Mouse (Mus musculus) cerebellum, adult 9-11 months (tissue): ENCODE data around the gene Rab11fip3.
"Not testable (repeated sequence)": the region's sequence is repeated elsewhere in the genome, so short reads cannot be mapped to it uniquely, and the experiment has no call there.

Source experiments
- DNase-seq: peaks from one replicate; pipeline ENCODE4 v3.0.0; 2022

The Rab11fip3 gene

DNA sequence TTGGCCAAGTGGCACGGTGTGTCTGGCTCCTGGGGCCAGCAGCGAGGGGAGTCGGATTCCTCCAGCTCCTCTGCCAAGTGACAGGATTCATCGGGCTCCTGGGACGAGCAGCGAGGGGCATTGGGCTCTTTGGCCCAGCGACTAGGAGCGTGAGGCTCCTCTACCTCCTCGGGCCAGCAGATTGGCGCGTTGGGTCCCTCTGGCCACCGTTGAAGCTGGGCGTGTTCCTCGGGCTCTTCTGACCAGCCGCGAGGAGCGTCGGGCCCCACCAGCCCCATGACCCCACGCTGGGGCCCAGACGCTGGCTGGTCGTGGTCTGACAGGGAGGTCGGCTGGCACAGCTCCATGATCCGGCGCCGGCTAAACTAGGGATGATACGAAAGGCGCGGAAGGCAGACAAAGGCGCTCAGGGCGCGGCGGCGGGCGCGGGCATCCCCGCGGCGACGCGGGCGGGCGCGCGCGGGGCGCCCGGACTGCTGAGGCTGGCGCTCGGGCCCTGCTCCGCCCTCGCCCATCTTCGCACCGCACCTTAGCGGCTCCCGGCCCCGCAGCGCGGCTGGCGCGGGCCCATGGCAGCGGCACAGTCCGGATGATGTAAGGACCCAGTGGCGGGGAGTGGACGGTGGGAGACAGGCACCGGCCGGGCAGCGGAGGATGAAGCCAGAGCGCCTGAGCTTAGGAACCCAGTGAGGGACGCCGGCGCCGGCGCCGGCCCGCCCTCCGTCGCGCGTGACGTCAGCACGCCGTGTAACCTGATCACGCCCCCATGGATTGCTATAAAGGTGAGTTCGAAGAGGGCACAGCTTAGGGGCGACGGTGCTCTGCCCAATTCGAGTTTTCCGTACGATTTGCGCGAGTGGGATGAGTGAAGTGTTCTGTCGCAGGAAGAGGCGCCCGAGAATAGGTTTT, at the start of gene Rab11fip3:
Rab11fip3 (minus strand) TSS at position 725 of the 909 bp plus-strand sequence.
- peak; percentile 85 for DNase-seq

DNA sequence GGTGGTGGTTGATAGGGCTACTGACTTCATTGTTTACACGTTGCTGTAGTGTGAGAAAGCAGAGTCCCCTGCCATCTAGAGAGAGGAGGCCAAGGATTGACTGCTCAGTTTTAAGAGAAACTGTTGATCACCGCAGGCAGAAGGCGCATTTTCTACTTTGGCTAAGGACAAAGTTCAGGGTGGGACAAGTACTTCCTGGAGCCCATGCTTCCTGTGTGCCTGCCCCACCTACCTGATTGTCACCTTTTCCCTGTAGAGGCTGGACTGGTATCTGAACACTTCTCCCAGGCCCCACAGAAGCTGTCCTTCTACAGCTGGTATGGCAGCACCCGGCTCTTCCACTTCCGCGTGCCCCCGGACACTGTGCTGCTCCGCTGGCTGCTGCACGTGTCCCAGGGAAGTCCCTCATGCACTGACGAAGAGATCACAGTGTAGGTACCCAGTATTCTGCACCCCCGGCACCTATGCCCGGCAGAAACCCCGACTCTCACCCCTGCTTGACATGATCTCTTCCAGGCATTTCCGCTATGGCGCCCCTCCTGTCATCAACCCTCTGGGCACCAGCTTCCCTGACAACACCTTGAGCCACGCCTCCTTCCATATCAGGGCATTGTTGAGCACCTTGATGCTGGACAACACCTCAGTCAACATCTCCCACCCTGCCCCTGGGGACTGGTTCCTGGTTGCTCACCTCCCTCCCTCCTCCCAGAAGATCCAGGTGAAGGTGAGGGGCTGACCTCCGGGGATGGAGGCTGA, 47.3 kb upstream of the Rab11fip3 start:
- no peak for DNase-seq

DNA sequence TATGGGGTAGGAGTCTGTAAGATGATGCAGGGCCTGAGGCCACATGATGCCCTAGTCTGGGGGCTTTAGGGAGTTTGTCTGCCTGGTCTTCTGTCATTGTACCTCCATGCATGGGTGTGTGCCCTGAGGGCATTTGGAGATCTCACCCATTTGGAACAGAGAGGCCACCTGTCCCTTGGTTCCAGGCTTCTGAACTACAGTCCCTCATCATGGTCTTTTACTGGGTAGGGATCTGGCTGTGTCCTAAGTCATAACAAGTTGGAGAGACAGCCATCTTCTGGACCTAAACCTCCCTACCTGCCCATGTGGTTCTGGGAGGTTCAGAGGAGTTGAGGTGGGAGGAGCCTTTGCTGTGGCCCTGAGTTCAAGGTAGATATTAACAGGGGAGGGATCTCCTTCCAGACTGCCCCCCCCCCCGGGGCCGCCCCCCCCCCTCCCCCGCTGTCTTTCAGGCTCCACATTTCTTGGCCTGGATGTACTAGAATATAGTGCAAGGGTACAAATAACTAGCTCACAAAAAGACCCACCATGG, 46.7 kb upstream of the Rab11fip3 start:
- no peak for DNase-seq

DNA sequence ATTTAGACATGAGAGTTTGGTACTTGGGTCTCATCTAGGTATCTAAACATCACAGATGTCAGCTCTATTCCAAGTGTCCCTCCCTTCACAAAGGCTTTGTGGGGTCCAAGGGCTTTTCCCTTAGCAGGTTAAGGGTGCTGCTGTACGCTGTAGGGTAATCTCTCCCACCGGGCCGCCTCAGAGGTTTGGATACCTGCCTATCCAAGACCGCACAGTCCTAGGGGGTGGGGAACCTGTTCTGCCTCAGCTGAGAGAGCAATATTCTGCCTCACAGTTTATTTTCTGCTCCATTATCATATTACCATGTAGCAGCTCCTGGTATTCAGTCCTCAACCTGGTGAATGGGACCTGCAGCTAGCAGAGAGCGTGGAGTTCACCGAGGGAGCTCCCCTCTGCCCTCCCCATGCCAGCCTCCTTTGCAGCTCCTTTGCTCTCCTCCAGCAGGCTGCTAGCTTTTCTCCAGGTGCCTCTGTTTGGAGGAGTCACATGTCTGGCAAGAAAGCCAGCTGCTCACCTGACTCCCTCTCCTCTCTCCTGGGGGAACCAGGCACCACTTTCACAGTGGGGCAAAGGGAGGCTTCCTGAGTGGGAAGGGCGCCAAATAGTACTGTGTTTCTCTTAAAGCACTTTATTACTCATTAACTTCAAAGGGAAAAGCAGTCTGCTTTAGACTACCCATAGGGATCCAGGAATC, 46.0 kb upstream of the Rab11fip3 start:
- peak; percentile 43 for DNase-seq

DNA sequence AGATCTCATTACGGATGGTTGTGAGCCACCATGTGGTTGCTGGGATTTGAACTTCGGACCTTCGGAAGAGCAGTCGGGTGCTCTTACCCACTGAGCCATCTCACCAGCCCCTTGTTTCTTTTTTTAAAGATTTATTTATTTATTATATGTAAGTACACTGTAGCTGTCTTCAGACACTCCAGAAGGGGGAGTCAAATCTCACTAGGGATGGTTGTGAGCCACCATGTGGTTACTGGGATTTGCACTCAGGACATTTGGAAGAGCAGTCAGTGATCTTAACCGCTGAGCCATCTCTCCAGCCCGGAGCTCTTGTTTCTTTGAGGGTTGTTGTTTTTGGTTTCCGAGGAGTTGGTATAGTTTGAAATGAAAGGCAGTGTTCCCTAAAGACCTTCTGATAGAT, 45.1 kb upstream of the Rab11fip3 start:
- not testable (repeated sequence) for DNase-seq

DNA sequence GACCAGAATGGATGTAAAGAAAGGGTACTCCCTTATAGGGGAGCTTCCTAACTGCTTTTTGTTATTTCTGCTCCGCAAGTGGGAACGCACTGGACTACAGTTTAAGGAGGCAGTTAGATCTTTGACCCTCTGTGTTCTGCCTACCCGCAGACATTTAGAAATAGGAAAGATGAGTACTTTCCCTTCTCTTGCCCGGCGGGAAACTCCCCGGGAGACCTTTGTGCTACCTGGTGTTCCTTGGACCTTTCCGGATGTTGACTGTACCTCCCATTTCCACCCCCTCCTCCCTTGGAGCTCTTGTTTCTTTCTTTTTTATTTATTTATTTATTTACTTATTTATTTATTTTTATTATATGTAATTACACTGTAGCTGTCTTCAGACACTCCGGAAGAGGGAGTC, 44.7 kb upstream of the Rab11fip3 start:
- DNase-seq, result no peak

DNA sequence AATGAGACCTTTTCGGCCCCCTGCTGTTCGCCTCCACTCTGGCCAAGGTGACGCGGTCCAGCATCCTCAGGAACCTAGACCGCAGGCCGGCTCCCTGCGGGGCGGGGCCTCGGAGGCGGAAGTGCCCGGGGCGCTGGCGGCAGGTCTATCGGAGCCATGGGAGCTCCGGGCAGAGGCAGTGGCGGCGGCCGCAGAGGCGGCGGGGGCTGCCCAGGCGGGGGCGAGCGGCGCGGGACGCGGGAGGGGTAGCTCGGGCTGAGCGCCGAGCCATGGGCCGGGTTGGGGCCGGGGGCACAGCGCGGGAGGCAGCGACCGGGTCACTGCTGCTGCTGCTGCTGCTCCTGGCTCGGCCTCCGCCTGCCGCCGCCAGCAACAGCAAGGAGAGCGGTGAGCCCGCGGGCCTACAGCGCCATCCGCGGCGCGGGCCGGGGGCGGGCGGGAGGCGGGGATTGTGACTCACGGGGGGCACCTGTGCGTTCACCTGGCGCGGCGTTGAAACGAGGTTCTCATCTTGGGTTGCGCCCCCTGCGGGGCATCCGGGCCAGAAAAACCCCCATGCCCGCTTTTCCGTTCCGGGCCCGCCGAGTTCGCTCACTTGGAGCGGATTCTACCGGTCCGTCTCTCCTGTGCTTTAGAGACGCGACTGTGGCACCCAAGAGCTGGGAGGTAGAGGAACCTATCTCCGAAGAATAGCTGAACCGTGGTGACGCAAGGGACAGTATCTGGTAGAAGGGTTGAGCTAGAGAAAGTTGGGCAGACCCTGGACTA, 44.0 kb upstream of the Rab11fip3 start, which contains the start of gene Tmem8:
Tmem8 (plus strand) TSS at position 119 of the 768 bp plus-strand sequence.
- DNase-seq, result peak; percentile 87

DNA sequence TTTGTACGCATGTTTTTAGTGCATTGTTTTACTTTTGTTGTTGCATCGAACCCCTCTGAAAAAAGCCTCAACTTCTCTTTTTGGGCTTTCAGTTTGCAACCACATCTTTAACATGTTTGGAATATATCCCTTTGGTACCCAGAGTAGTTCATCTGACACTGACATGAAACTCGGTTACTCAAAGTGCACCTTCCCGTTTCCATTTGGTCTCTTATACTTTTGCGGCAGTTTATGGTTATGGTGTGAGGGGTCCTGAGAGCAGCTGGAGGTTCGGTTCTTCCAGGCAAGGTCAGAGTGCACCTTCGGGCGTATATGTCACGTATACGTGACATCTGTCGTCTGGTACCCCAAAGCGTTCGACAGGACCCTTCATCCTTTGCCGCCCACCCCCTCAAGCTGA, 43.4 kb upstream of the Rab11fip3 start:
- DNase-seq, result no peak

DNA sequence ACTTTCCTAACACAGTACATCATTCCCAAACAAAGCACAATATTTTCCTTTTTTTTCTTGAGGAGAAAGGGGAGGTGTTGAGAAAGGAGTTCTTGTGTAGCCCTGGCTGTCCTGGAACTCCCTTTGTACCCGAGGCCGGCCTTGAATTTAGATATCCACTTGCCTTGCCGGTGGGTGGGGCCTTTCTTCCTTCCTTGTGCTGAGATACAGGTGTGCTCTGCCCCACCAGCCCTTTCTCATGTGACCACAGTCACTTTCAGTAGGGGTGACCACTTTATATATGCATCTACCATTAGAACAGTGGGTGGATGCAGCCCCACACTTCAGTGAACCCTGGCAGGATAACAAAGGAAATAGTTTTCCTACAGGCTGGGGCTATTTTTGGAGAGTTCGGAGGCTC, 42.4 kb upstream of the Rab11fip3 start:
- DNase-seq, result no peak

DNA sequence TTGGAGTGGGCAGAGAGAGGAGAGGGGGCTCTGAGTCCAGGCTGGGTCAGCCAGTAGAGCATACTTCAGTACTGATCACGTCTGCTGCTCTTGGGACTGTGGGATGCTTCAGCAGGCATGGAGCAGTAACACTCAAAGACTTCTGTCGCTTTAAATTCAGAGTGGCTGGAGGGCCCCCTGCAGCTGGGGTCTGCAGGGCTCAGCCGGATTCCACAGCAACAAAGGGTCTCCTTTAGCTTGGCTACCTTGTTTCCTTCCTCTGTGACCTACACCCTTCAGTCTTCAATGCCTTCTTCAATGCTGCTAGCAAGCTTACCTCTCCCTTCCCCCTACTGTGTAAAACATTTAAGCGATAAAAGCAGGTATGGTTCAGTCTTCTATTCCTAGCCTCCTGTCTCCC, 41.7 kb upstream of the Rab11fip3 start:
- DNase-seq, result no peak

DNA sequence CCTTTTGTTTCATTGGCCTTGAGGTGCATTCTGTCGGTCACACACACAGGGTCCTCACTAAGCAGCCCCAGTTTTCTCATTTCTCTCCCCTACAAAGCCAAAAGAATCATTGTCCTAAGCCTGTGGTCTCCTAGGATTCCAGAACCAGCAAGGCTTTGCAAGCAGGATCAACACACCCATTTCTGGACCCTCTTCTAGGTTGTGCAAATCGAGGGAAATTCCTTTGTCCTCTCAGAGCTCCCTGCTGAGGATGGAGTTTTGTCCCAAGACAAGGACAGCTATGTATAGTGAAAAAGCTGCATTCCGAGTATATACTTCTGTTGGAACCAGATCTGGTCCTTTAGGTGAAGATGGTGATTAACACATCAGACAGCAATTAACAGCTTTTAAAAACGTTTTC, 40.8 kb upstream of the Rab11fip3 start:
- DNase-seq, result no peak

DNA sequence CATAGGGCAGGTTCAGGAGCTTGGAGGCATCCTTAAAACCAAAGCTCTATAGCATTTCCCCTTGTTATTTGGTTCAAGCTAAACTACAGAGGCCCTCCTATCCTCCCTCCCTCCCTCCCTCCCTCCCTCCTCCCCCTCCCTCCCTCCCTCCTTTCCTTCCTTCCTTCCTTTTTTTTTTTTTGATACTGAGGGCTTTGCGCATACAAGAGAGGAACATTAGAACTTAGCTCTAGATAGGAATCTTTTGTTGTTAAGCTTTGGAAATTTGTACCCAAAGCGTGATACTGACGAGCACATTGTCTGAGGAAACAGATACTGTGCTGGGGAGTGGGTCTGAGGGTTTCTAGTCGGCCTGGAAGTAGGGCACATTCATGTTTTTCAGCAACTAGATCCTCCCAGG, 36.3 kb upstream of the Rab11fip3 start:
- no peak for DNase-seq

DNA sequence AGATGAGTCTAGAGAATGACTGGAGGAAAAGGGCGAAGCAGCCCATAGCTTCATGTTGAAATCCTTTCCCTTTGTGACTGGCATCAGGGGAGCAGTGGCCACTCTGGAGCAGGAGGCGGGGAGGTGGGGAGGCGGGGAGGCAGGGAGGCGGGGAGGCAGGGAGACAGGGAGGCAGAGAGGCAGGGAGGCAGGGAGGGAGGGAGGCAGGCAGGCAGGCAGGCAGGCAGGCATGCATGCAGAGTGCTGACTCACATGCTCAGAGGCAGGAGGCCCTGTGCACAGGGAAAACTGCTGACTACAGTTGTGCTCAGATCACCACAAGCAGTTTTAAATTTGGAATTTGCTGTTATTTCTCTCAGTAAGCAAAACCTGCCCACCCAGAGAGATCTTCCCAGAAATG, 32.1 kb upstream of the Rab11fip3 start:
- no peak for DNase-seq

DNA sequence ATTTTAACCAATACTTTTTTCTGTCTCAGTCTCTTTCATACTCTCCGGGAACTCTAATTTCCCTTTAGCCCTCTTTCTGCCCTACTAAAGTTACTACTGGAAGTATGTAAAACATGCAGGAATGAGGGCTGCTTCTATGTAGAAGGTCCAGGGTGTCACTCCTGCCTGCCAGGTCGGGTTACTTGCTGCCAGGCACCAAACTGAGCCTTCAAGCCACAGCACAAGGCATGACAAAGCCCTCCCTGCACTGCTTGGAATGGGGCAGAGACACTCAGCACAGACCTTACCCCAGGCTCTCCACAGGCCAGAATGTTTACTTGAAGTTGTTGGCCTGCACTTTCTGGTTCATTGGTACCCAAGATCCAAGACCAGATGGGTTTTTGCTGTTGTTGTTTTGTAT, 30.8 kb upstream of the Rab11fip3 start:
- DNase-seq, result no peak

DNA sequence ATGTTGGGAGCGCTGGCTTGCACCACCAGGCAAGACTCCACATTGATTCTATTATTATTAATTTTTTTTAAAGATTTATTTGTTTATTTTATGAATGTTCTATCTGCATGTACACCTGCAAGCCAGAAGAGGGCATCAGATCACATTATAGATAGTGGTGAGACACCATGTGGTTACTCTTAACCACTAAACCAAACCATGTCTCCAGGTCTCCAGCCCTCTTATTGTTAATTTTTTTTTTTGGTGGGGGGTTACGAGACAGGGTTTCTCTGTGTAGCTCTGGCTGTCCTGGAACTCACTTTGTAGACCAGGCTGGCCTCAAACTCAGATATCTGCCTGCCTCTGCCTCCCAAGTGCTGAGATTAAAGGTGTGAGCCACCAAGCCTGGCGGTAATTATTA, 30.0 kb upstream of the Rab11fip3 start:
- DNase-seq, result not testable (repeated sequence)

DNA sequence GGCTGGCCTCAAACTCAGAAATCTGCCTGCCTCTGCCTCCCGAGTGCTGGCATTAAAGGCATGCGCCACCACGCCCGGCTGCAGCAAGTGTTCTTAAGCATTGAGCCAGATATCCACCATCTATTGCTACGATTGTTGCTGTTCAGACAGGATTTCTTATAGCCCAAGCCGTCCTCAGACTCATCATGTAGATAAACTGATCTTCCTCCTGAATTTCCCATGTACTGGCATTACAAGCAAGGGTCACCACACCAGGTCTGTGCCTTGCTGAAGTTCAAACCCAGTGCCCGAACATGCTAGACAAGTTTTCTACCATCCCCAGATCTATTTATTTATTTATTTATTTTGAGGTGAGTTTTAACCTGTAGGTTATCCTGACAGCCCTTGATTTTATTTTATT, 29.1 kb upstream of the Rab11fip3 start:
- no peak for DNase-seq

DNA sequence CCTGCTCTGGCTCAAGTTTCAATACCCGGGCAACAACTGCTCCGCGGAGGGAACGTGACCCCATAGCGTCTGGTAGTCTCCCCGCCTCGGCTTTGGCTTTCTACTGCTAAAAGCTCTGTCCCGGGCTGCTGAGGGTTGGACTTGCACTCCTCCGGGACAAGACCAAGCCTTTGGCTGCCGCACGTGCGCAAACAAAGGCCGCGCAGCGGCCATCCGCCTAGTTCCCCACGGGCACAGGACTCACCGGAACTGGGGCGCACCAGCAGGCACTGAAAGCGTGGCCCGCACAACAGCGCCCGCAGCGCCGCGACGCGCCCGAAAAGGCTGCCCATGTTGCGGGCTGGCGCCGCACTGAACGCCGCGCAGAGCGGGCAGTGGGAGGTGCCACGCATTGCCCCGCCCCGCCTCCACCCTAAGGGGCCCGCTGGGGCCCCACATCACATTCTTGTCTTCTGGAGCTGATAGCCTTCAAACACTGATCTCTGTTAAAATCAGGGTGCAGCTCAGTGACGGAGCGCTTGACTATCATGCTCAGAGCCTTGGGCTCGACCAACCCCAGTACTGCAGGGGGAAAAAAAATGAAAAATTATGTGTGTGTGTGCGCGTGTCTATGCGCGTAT, 25.9 kb upstream of the Rab11fip3 start, which contains the start of gene Nme4:
Nme4 (minus strand) TSS at position 482 of the 620 bp plus-strand sequence.
- peak; percentile 75 for DNase-seq

DNA sequence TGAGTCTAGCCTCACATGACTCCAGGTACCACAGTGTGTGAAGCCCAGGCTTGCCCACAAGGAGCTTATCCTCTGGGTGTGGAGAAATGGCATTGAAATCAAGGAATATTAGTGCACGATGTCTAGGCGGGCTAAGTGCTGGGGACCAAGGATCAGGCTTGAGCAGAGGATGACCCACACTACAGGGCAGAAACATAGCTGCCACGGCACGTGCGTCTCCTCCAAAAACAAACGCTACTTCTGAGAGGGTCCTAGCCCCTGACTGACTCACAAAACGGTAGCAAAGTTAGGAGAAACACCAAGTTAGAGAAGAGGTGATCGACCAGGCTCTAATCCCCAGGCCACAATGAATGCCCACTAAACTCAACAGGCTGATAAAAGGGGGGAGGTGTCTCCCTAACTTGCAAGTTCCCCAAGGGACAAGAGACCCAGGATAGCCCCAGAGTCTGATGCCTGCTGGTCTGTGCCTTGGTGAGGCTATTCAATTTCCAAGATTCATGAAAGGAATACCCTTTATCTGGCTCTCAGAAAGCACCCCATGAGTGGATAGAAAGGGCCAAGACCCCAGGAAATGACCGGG, 25.3 kb upstream of the Rab11fip3 start:
- DNase-seq, result no peak

DNA sequence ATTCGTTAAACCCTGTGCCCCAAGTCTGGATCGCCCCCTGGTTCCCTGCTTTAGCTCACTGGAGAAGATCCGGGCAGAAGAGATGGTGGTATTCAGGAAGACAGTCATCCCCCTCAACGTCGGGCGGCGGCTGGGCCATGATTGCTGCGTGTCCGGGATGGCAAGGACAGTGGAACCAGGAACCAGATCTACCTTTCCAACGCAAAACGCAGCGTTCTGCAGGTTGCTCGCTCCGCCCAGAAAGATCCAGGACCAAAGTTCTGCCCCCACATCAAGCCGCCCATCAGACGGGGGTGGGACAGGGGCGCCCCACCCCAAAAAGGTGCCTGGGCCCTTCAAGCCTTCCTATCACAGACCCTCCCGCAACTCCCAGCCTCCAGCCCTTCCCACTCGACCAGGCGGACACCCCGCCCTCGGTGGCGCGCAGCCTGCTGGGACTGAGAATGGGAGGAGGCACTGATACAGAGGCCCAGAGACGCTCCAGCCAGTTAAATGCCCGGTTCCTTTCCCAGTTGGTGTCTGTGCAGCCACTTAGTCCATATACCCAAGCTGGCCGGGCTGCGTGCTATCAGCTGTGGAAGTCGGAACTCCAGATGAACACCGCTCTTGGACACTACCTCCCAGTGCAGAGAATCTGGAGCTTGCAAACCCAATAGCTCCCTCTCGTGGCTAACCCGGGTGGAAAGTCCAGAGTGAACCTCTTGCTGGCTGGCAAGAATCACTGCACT, 20.7 kb upstream of the Rab11fip3 start, which contains the start of gene Decr2:
Decr2 (minus strand) TSS at position 433 of the 728 bp plus-strand sequence.
- DNase-seq, result peak; percentile 87

DNA sequence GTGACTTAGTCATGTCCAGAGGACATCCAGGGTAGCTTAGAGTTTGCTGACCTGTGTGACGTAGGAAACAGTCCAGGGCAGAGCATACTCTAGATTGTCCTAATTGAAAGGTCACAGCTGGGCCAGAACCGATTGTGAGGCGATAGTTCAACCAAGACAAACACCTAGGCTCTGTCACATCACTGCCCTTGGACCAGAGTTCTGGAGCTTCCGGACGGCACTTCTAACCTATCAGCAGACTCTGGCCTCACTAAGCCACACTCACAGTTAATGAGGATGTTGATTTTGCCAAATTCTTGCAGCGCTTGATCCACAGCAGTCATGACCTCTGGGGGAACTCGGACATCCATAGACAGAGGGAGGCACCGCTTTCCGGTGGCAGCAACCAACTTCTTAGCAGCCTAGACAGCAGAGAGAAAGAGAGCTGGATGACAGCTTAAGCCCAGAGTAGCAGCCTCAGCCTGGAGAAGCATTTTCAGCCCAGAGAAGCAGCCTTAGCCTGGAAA, 17.8 kb upstream of the Rab11fip3 start:
- DNase-seq, result no peak
